Mouse (Mus musculus): ENCODE measurements around the gene Slc35g3.

Slc35g3 gene

DNA sequence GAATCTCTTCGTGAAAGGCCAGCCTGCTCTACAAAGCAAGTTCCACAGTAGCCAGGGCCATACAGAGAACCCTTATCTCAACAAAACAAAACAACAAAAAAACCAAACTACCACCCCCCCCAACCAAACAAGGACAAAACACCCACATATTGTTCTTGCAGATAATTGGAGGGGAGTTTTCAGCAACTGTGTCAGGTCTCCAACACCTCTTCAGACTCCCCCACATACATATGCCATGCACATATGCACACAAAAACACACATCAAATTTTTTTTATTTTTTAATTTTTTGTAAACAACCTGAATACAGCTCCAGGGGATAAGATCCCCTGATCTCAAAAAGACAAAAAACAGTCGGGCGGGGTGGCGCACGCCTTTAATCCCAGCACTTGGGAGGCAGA is 7.5 kb downstream of the Slc35g3 start:
- WGBS: 77% methylated on average over 5 of the region's 5 CpGs

- 78% methylated on average over 3 of the region's 3 CpGs for WGBS
These were observed 10.1 kb downstream of the Slc35g3 start for GRCm38 (mm10) chr11:69751635-69752034.

- 56% methylated on average over 3 of the region's 3 CpGs for WGBS
These were observed 30.4 kb downstream of the Slc35g3 start for GRCm38 (mm10) chr11:69731408-69731807.

- 28% methylated on average over 3 of the region's 3 CpGs for WGBS
These were observed 32.7 kb downstream of the Slc35g3 start for GRCm38 (mm10) chr11:69729063-69729462.

DNA sequence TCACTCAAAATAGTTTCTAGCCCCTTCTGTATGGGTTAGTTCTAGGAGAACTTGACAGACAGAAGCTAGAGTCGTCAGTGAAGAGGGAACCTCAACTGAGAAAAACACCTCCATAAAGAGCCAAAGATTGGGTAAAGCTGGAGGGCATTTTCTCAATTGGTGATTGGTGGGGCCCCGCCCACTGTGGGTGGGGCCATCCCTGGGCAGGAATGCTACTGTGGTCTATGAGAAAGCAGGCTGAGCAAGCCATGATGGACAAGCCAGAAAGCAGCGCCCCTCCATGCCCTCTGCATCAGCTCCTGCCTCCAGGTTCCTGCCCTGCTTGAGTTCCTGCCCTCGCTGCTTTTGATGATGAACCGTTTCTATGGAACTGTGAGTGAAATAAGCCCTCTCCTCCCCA is 35.8 kb downstream of the Slc35g3 start:
- 57% methylated on average over 5 of the region's 5 CpGs for WGBS

GRCm38 (mm10) chr11:69723074-69723473 is 38.7 kb downstream of the Slc35g3 start:
- WGBS: 69% methylated on average over 2 of the region's 2 CpGs

DNA sequence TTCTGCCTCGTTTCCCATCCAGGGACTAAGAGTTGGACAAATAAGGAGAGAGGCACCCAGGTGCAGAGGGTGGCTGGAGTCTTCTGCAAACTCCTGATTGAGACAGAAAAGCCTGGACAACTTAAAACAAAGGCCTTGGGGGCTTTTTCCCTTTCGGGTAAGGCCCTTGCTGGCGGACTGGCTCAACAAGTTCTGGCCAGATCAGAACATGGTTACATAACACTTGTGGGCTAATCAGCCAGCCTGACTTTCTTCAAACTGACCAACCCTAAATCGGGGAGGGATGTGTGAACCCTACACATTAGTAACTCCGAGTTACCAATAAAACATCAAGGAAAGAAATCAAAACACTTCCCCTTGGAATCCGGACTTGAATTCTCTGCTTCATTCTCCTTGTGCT is 40.9 kb downstream of the Slc35g3 start:
- 84% methylated on average over 6 of the region's 6 CpGs for WGBS

- 75% methylated on average over 6 of the region's 6 CpGs for WGBS
These were observed 42.3 kb downstream of the Slc35g3 start for GRCm38 (mm10) chr11:69719423-69719822.

DNA sequence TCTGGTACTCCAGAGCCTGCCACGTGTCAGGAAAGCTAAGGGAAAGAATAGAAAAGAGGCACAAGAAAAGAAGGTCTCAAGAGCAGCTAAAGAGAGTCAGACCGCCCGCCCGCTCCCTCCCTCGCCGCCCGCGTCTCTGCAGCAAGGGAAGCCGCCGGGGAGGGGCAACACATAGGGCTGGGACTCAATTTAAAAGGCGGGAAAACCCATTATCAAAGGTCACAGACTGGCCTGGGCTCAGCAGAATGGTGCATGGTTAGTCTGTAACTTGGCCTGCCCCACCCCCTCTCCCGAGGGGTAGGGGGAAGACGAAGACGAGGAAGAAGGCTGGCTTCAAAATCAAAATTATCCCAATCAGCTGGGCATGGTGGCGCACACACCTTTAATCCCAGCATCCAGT is 43.1 kb downstream of the Slc35g3 start:
- 38% methylated on average over 15 of the region's 15 CpGs for WGBS

DNA sequence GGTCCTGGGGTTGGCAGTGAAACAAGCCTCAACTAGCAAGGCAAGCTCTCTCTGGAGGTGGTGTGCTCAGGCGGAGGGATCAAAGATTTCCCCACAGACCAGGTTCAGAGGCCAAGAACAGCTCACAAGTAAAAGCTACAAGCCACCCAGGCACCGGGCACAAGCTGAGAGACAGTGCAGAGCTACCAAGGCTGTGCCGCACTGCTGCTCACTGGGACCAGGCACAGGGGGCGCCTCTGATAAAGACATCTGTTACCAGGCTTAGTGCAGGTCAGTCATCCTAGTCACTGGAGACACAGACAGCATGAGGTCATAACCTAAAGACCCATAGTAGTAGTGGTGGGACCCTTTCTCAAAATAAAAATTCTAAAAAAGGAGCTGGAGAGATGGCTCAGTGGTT is 44.8 kb downstream of the Slc35g3 start:
- 79% methylated on average over 4 of the region's 4 CpGs for whole genome bisulfite sequencing

- WGBS: 31% methylated on average over 5 of the region's 5 CpGs
These were observed 45.8 kb downstream of the Slc35g3 start for GRCm38 (mm10) chr11:69715929-69716328.

GRCm38 (mm10) chr11:69715482-69715881 is 46.3 kb downstream of the Slc35g3 start:
- 63% methylated on average over 9 of the region's 9 CpGs for WGBS

DNA sequence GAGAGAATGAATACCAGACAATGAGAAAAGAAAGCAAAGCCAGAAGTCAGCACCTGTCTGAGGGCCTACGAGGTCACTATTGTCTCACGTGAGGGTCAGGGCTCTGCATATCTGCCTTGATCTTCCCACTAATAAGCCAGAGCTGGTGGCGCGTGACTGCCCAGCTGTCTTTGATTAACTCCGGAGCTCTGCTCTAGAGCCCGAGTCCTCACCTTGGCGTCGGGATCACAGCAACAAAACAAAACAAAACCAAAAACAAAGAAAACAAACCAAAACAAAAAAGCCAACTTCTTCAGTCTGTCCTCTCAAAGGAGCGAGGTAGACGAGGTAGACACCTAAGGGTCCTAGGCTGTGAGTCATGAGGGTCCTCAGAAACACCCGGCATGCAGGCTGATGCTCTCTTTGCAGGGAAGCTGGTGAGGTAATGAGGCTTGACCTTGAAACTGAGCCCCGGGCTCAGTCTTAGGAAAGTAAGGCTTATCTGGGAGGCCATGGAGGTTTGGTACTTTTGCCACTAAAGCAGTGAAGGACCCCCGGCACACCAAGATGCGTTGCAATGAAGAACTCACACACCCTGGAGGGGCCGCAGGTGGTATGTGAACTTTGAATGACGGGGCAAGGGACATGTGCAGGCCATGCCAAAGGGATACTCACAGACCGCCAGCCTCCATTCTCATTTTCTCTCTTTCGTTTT is 47.0 kb downstream of the Slc35g3 start:
- WGBS: 84% methylated on average over 18 of the region's 18 CpGs

DNA sequence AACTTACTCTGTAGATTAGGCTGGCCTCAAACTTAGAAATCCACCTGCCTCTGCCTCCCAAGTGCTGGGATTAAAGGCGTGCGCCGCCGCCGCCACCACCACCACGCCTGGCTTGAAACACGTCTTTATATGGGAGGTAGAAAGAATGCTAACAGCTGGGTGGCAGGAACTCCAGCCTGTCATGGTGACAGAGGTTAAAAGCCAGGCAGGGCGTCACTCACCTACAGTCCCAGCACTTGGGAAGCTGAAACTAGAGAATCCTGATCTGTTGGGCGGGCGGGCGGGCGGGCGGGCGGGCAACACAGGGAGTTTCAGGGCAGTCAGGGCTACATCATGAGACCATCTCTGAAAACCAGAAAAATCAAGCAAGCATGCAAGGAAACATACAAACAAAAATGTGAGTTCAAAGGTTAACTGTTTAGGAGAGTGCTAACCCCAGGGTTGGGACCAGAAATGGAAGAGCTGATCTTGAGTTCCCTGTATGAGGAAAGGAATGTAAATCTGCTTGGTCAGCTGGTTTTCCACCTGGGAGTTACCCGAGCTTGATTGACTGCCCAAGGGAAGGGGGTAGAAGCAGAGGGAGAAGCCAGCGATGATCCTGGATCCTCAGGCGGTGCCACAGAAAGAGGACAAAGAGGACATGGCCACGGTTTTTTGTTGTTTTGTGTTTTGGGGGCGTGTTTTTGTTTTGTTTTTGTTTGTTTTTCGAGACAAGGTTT is 48.7 kb downstream of the Slc35g3 start:
- WGBS: 89% methylated on average over 20 of the region's 20 CpGs

DNA sequence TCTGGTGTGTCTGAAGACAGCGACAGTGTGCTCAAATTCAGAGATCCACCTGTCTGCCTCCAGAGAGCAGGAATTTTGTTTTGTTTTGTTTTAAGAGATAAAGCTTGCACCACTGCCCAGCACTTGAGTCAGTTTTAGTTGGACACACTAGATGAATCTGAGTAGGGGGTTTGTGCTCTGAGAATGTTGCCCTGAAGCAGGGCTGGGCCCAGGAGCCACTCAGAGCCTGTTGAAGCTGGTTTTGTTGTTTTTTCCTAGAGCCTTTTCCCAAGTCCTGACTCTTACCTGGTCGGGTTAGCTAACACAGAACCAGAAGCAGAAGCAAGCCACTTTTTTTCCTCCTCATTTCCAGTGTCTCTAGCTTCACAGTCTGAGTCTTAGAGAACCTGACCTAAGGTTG is 50.7 kb downstream of the Slc35g3 start:
- 85% methylated on average over 2 of the region's 2 CpGs for WGBS

GRCm38 (mm10) chr11:69710470-69710869 is 51.3 kb downstream of the Slc35g3 start:
- WGBS: 83% methylated on average over 3 of the region's 3 CpGs

All from cerebral cortex, adult 2 months (tissue).